Mouse (Mus musculus) intestine, embryonic 16.5 days (tissue): ENCODE measurements around the gene Olfr549. TPM values are rescaled to one million over a fixed set of nuclear protein-coding genes. Genes with fewer than 3 reads are reported as not detected.

Experiments
- ATAC-seq: fragments of 200-750 bp; cut with Nextera tagmentation; 2 replicates; pipeline ENCODE4 v1.8.0; 2017; ENCODE audit warnings: moderate TSS enrichment, moderate library complexity
- H3K27ac ChIP-seq: fragments of 300-500 bp; sonication (generic); 2 replicates; pipeline ENCODE4 v1.5.1; 2014; ENCODE audit warnings: mild to moderate bottlenecking, low read length
- H3K27me3 ChIP-seq: fragments of 300-500 bp; sonication (generic); replicated peaks from 2 replicates; pipeline ENCODE4 v1.6.1; 2014; ENCODE audit warnings: low read length, control low read depth, mixed read lengths; ENCODE audit not compliant: control insufficient read depth, insufficient read depth
- H3K36me3 ChIP-seq: fragments of 300-500 bp; sonication (generic); 2 replicates; pipeline ENCODE4 v1.6.1; 2014; ENCODE audit warnings: low read length, control low read depth; ENCODE audit not compliant: control insufficient read depth, insufficient read depth
- H3K4me1 ChIP-seq: fragments of 300-500 bp; sonication (generic); 2 replicates; pipeline ENCODE4 v1.6.1; 2014; ENCODE audit warnings: low read length, control low read depth, mixed read lengths; ENCODE audit not compliant: control insufficient read depth, insufficient read depth
- H3K4me2 ChIP-seq: fragments of 300-500 bp; sonication (generic); 2 replicates; pipeline ENCODE4 v1.6.1; 2014; ENCODE audit warnings: low read depth, low read length, control low read depth
- H3K4me3 ChIP-seq: fragments of 300-500 bp; sonication (generic); 2 replicates; pipeline ENCODE4 v1.5.1; 2014; ENCODE audit warnings: mild to moderate bottlenecking, low read length
- H3K9ac ChIP-seq: fragments of 300-500 bp; sonication (generic); 2 replicates; pipeline ENCODE4 v1.6.1; 2014; ENCODE audit warnings: low read depth, low read length
- H3K9me3 ChIP-seq: fragments of 300-500 bp; sonication (generic); 2 replicates; pipeline ENCODE4 v1.6.1; 2016; ENCODE audit warnings: low read length, control low read depth; ENCODE audit not compliant: control insufficient read depth
- WGBS: fragments of 180-500 bp; shearing (Covaris S2); extraction: QIAGEN DNeasy Blood & Tissue Kit; methylation state at CpG from one replicate; pipeline ENCODE4 v1.1.7; 2014; 5-methylcytosine and 5-hydroxymethylcytosine counted together
- polyA plus RNA-seq: library from polyadenylated mRNA; unstranded; fragments of >200 nt; fragmentation: Nextera tagmentation; extraction: Ambion mirVana; gene quantifications from 2 replicates; pipeline ENCODE4 v1.2.1, GENCODE M21; 2015

Olfr549 gene
- polyA plus RNA-seq, 1 experiment from 2014 or later: not detected

GRCm38 (mm10) chr7:102571142-102571541, 21.5 kb downstream of the Olfr549 start, which contains the start of gene Olfr550:
Gene Olfr550 (plus strand): TSS chr7:102571442.
- no peak for ATAC-seq
- no peak within 1 kb of the TSS for H3K4me3 ChIP-seq
- H3K9me3 ChIP-seq: no peaks in the 10 kb centered on the region
- no peak within 1 kb of the TSS for H3K4me2 ChIP-seq
- H3K27ac ChIP-seq: no peak within 1 kb of the TSS
- no peaks in the 10 kb centered on the region for H3K36me3 ChIP-seq
- no peaks in the 10 kb centered on the region for H3K4me1 ChIP-seq
- 88% methylated on average over 8 of the region's 8 CpGs for WGBS
- H3K9ac ChIP-seq: no peak within 1 kb of the TSS
- H3K27me3 ChIP-seq: no peaks in the 10 kb centered on the region

GRCm38 (mm10) chr7:102573174-102573830, 23.6 kb downstream of the Olfr549 start:
- 74% methylated on average over 3 of the region's 3 CpGs for WGBS
- H3K4me3 ChIP-seq: no peak overlapping the region
- ATAC-seq: no peak
- H3K4me2 ChIP-seq: no peak overlapping the region
- no peak overlapping the region for H3K9ac ChIP-seq
- no peaks in the 10 kb centered on the region for H3K9me3 ChIP-seq
- no peaks in the 10 kb centered on the region for H3K36me3 ChIP-seq
- H3K27me3 ChIP-seq: no peaks in the 10 kb centered on the region
- H3K27ac ChIP-seq: no peak overlapping the region
- no peaks in the 10 kb centered on the region for H3K4me1 ChIP-seq

GRCm38 (mm10) chr7:102575998-102576397, 26.3 kb downstream of the Olfr549 start:
- ATAC-seq: no peak
- H3K36me3 ChIP-seq: no peaks in the 10 kb centered on the region
- no peaks in the 10 kb centered on the region for H3K27me3 ChIP-seq
- no peaks in the 10 kb centered on the region for H3K9me3 ChIP-seq
- H3K4me2 ChIP-seq: no peak overlapping the region
- H3K4me1 ChIP-seq: no peaks in the 10 kb centered on the region
- no peak overlapping the region for H3K27ac ChIP-seq
- H3K9ac ChIP-seq: no peak overlapping the region
- no peak overlapping the region for H3K4me3 ChIP-seq
- 56% methylated on average over 6 of the region's 6 CpGs for WGBS

- Histone ChIP-seq H3K27me3 (no peaks in the 10 kb centered on the region), H3K36me3 (no peaks in the 10 kb centered on the region), H3K27ac (no peak within 1 kb of the TSS), H3K4me3 (no peak within 1 kb of the TSS), H3K4me2 (no peak within 1 kb of the TSS), H3K4me1 (no peaks in the 10 kb centered on the region), H3K9me3 (no peaks in the 10 kb centered on the region), H3K9ac (no peak within 1 kb of the TSS)
- no peak for ATAC-seq
- WGBS: 92% methylated on average over 3 of the region's 3 CpGs
Observed at GRCm38 (mm10) chr7:102591786-102592185, 42.1 kb downstream of the Olfr549 start, which contains the start of gene Olfr551. Gene Olfr551 (minus strand): TSS chr7:102591886.

GRCm38 (mm10) chr7:102597378-102598031, 47.8 kb downstream of the Olfr549 start, which contains the start of gene Olfr552:
Gene Olfr552 (plus strand): TSS chr7:102597770.
- Histone ChIP-seq H3K27me3 (no peaks in the 10 kb centered on the region), H3K27ac (no peak within 1 kb of the TSS), H3K4me2 (no peak within 1 kb of the TSS), H3K4me1 (no peaks in the 10 kb centered on the region), H3K36me3 (no peaks in the 10 kb centered on the region), H3K4me3 (no peak within 1 kb of the TSS), H3K9ac (no peak within 1 kb of the TSS), H3K9me3 (no peaks in the 10 kb centered on the region)
- WGBS: 62% methylated on average over 1 of the region's 1 CpGs
- no peak for ATAC-seq

Other genes starting within 250 kb of the Olfr549 start
- 106 and 120 TPM in 2 replicates for gene Rrm1, start 108.2 kb upstream of the Olfr549 start, polyA plus RNA-seq
- gene Olfr543, start 68.2 kb upstream of the Olfr549 start, polyA plus RNA-seq: 0.09 and 0.16 TPM in 2 replicates
- 0.04 TPM in 1 of 2 replicates, not detected in the other for gene Olfr544, start 61.6 kb upstream of the Olfr549 start, polyA plus RNA-seq
- not detected in 2 replicates for gene Olfr545, start 50.3 kb upstream of the Olfr549 start, polyA plus RNA-seq
- not detected in 2 replicates for gene Olfr547, start 15.1 kb upstream of the Olfr549 start, polyA plus RNA-seq
- gene Olfr548-ps1, start 9.0 kb upstream of the Olfr549 start, polyA plus RNA-seq: not detected in 2 replicates
- 0.32 and 0.50 TPM in 2 replicates for gene Trim21, start 15.6 kb downstream of the Olfr549 start, polyA plus RNA-seq
- not detected in 2 replicates for gene Olfr550, start 21.6 kb downstream of the Olfr549 start, polyA plus RNA-seq
- gene Olfr551, start 42.0 kb downstream of the Olfr549 start, polyA plus RNA-seq: not detected in 2 replicates
- gene Olfr552, start 47.9 kb downstream of the Olfr549 start, polyA plus RNA-seq: not detected in 2 replicates
- gene Olfr553, start 68.3 kb downstream of the Olfr549 start, polyA plus RNA-seq: not detected in 2 replicates
- not detected in 2 replicates for gene Olfr554, start 88.6 kb downstream of the Olfr549 start, polyA plus RNA-seq
- not detected in 2 replicates for gene Olfr555, start 109.0 kb downstream of the Olfr549 start, polyA plus RNA-seq
- not detected in 2 replicates for gene Olfr556, start 115.0 kb downstream of the Olfr549 start, polyA plus RNA-seq
- gene Trim68, start 137.5 kb downstream of the Olfr549 start, polyA plus RNA-seq: 9.3 and 9.6 TPM in 2 replicates
- not detected in 2 replicates for gene Olfr557, start 146.0 kb downstream of the Olfr549 start, polyA plus RNA-seq
- gene Olfr558, start 152.3 kb downstream of the Olfr549 start, polyA plus RNA-seq: 0.22 and 0.26 TPM in 2 replicates
- gene Olfr33, start 169.2 kb downstream of the Olfr549 start, polyA plus RNA-seq: not detected in 2 replicates
- not detected in 2 replicates for gene Olfr559, start 177.6 kb downstream of the Olfr549 start, polyA plus RNA-seq
- not detected in 2 replicates for gene Olfr560, start 209.5 kb downstream of the Olfr549 start, polyA plus RNA-seq
- gene Olfr78, start 209.6 kb downstream of the Olfr549 start, polyA plus RNA-seq: 0.39 and 0.58 TPM in 2 replicates
- not detected in 2 replicates for gene Olfr561, start 221.4 kb downstream of the Olfr549 start, polyA plus RNA-seq